Mouse (Mus musculus) cerebellum, postnatal 25 days (tissue): ENCODE data around the gene Syt8.

Experiments used
- DNase-seq, 2 experiments: peaks; one replicate each; pipeline ENCODE4 v3.0.0; 2021; ENCODE audit warnings: mixed read lengths in 2 of 2

The Syt8 gene

GRCm38 (mm10) chr7:142449038-142449617 is 14.5 kb downstream of the Syt8 start:
- DNase-seq: peak; percentile 2 to 3

DNA sequence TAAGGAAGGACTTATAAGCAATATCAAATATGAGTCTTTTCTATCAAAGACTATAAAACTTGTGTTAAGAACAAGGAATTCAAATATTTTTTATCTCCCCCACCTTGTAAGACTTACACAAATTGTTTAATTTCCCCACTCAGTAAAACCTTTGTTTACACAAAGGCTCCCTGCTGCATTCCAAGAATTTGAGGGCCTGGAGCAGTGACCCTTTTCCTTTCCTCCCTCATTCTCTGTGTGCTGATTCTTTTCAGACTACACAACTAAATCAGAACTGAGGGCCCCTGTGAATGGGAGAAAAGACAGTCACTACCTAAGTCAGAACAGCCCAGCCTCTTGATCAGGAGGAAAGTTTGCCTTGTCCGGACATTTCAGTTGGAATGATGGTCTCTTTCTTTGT is 20.1 kb downstream of the Syt8 start:
- DNase-seq: no peak

DNA sequence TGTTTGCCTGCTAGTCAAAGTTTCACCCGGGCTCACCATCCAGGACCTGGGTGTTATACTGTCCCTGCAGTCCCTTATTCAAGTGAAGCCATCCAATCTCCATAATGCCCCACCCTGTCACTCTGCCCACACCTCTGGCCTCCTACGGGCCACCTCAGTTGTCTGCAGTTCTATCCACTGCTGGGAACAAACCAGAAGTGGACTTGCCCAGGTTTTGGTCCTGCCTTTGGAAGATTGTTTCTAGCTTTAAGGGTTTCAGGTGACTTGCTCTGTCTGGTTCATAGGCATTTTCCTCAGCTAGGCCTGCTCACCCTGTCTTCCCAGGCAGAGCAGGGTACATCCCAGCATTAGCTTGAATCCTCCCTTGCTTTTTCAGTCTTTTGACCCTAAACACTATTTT is 20.6 kb downstream of the Syt8 start:
- DNase-seq: peak in 1 of 2 experiments; percentile 5

- no peak for DNase-seq
Observed at GRCm38 (mm10) chr7:142456806-142457205, 22.2 kb downstream of the Syt8 start.

- peak; percentile 80 to 84 for DNase-seq
Observed at GRCm38 (mm10) chr7:142457227-142457811, 22.7 kb downstream of the Syt8 start.

DNA sequence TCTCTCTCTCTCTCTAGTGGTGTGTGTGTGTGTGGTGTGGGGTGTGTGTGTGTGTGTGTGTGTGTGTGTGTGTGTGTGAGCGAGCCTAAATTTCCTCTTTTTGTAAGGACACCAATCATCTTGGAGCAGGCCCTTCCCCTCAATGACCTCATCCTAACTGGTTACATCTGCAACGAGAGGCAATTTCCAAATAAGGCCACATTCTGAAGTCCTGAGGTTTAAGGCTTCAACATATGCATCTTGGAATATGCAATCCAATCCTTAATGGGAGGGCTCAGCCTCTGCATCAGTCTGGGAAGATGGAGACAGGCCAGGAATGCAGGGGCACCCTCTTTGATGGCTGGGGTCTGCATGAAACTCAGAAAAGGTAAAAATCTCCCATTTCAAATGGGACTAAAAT is 23.4 kb downstream of the Syt8 start:
- DNase-seq: peak; percentile 25 to 27

GRCm38 (mm10) chr7:142458676-142459298 is 24.1 kb downstream of the Syt8 start:
- DNase-seq: peak; percentile 3 to 21

DNA sequence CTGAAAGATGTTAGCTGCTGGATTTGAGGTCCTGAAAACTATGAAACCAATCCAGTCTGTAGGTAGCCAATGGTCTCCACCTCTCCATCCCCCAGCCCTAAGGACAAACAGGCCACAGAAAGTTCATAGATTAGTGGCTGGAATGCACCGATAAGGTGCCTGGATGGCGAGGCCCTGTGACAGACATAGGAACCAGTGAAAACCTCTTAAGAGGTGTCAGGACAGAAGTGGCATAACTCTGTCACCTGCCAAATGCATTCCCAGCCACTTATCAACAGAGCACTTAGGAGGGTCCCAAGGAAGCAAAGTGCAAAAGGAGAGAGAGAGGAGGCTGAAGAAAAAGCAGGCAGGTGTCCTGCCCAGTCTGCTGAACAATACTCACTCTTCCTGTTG is 24.6 kb downstream of the Syt8 start:
- DNase-seq: peak; percentile 2 to 6

GRCm38 (mm10) chr7:142460636-142461077 is 26.0 kb downstream of the Syt8 start, which contains the start of gene Lsp1:
TSS of gene Lsp1 (plus strand) at chr7:142460809.
- no peak for DNase-seq

GRCm38 (mm10) chr7:142461446-142461845 is 26.8 kb downstream of the Syt8 start:
- DNase-seq: peak in 1 of 2 experiments; percentile 6

- DNase-seq: peak in 1 of 2 experiments; percentile 8
Observed at GRCm38 (mm10) chr7:142462190-142462589, 27.5 kb downstream of the Syt8 start.

GRCm38 (mm10) chr7:142462594-142463078 is 28.0 kb downstream of the Syt8 start:
- DNase-seq: no peak

- DNase-seq: no peak
Observed at GRCm38 (mm10) chr7:142470171-142470691, 35.6 kb downstream of the Syt8 start.

- DNase-seq: no peak
Observed at GRCm38 (mm10) chr7:142470808-142471413, 36.3 kb downstream of the Syt8 start.

GRCm38 (mm10) chr7:142471414-142471861 is 36.8 kb downstream of the Syt8 start:
- DNase-seq: no peak

DNA sequence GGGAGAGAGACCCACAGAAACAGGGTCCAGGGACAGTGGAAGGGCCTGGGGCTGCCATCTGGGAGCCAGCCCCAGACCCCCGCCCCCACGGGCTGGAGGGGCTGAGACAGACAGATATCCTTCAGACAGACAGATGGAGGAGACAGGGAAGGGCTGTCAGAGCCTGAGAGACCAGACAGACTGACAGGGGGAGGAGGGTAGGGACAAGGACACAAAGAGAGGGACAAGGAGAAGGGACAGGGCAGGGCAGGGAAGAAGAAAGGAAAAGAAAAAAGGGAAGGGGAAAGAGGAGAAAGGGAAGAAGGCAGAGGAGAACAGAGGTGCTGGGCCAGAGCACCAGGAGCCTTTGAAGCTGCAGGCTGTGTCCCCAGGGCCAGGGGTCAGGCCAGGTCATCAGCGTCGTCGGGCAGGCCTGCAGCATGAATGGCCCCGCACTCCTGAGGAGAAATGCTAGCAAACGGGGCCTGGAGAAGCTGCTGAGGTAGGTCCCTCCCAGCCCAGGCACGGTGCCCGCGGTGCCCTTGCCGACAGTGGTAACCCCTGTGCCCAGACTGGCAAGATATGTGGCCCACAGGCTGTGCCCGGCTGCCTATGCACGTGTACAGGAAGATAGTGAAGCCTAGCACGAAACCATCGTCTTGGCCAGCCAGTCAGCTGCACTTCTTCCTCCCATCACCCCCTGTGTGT is 37.4 kb downstream of the Syt8 start:
- DNase-seq: no peak

GRCm38 (mm10) chr7:142472936-142473335 is 38.3 kb downstream of the Syt8 start:
- peak in 1 of 2 experiments; percentile 35 for DNase-seq

DNA sequence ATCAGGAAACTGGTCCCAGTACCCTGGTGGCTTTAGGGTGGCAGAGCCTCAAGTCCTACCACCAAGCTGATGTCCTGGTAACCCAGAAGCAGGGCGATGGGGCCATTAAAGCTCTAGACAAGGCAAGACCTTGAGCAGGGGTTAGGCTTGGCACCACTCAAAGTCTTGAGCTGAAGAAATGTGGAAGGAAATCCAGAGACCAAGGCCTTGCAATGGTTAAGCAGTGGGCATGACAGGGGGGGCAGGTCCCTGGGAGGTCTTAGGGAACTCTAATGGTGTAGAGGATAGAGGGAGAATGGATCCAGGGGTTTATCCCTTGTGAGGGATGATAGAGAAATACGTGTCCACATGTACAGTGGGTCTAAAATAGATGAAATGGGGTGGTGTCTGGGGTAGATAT is 38.8 kb downstream of the Syt8 start:
- no peak for DNase-seq

GRCm38 (mm10) chr7:142474799-142475198 is 40.1 kb downstream of the Syt8 start:
- peak in 1 of 2 experiments; percentile 34 for DNase-seq

GRCm38 (mm10) chr7:142475641-142476040 is 41.0 kb downstream of the Syt8 start:
- no peak for DNase-seq

DNA sequence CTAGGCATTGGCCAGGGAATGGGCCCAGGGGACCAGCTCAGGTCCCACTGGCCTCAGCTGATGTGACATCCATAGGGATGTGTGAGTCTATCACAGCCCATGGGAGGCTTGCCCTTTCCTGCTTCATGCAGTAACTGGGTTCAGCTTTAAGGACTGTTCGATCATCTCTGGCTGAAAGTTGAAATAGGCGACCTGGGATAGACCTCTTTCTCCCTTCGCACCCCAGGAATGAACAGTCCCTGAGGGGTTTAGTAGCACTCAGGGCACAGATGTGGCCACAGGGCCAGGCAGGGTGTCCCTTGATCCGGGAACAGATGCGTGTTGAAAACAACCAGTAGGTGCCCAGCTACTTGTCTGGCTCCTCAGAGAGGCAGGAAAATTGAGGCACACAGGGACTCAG is 41.6 kb downstream of the Syt8 start:
- DNase-seq: no peak

- DNase-seq: peak; percentile 66
Observed at GRCm38 (mm10) chr7:142476795-142477452, 42.3 kb downstream of the Syt8 start.
